Mouse (Mus musculus) ES-Bruce4 (cell line): ENCODE measurements around the gene Atp6v0d1.

ENCODE experiments used
- CTCF ChIP-seq: IDR thresholded peaks from one replicate; pipeline ENCODE4 v1.8.1; 2011; ENCODE audit warnings: low read depth, low read length
- EP300 ChIP-seq: IDR thresholded peaks from 2 replicates; pipeline ENCODE4 v1.6.1; 2011; ENCODE audit warnings: low read depth, low read length; ENCODE audit not compliant: insufficient read depth
- POLR2A ChIP-seq: IDR thresholded peaks from one replicate; pipeline ENCODE4 v1.8.1; 2011; ENCODE audit warnings: low read length; ENCODE audit not compliant: insufficient read depth

GRCm38 (mm10) chr8:105542808-105543207, 23.0 kb downstream of the Atp6v0d1 start:
- TF ChIP-seq CTCF (no peak), EP300 (no peak), POLR2A (no peak)
